Mouse (Mus musculus) cerebellum, adult 18-20 months (tissue): ENCODE measurements around the gene Entpd5.
A peak's percentile ranks its signal among the peaks of the same experiment; 100 is the strongest.
"Not testable (repeated sequence)": the region's sequence is repeated elsewhere in the genome, so short reads cannot be mapped to it uniquely, and the experiment has no call there.

Source experiments
- DNase-seq, 2 experiments: peaks; one replicate each; pipeline ENCODE4 v3.0.0; 2021

Entpd5 gene

GRCm38 (mm10) chr12:84398629-84399028 is 10.2 kb downstream of the Entpd5 start:
- no peak for DNase-seq

- no peak for DNase-seq
Observed at GRCm38 (mm10) chr12:84397685-84398084, 11.1 kb downstream of the Entpd5 start.

GRCm38 (mm10) chr12:84396947-84397679 is 11.7 kb downstream of the Entpd5 start:
- no peak for DNase-seq

GRCm38 (mm10) chr12:84393847-84394246 is 15.0 kb downstream of the Entpd5 start:
- no peak for DNase-seq

GRCm38 (mm10) chr12:84392681-84393080 is 16.1 kb downstream of the Entpd5 start:
- DNase-seq, result no peak

GRCm38 (mm10) chr12:84390336-84390735 is 18.5 kb downstream of the Entpd5 start:
- no peak for DNase-seq

- no peak for DNase-seq
Observed at GRCm38 (mm10) chr12:84388774-84389400, 19.9 kb downstream of the Entpd5 start.

- DNase-seq, result no peak
Observed at GRCm38 (mm10) chr12:84388097-84388496, 20.7 kb downstream of the Entpd5 start.

GRCm38 (mm10) chr12:84385408-84385807 is 23.4 kb downstream of the Entpd5 start:
- DNase-seq, result no peak

- peak in 1 of 2 experiments; percentile 12 for DNase-seq
Observed at GRCm38 (mm10) chr12:84384644-84385081, 24.2 kb downstream of the Entpd5 start.

GRCm38 (mm10) chr12:84382369-84382768 is 26.5 kb downstream of the Entpd5 start:
- DNase-seq, result no peak

GRCm38 (mm10) chr12:84373831-84374481 is 34.9 kb downstream of the Entpd5 start:
- DNase-seq, result no peak

GRCm38 (mm10) chr12:84371647-84372046 is 37.2 kb downstream of the Entpd5 start:
- DNase-seq, result no peak

- DNase-seq, result no peak
Observed at GRCm38 (mm10) chr12:84366971-84367370, 41.9 kb downstream of the Entpd5 start.

- no peak for DNase-seq
Observed at GRCm38 (mm10) chr12:84365137-84365536, 43.7 kb downstream of the Entpd5 start.

GRCm38 (mm10) chr12:84364291-84364690 is 44.5 kb downstream of the Entpd5 start:
- no peak for DNase-seq

GRCm38 (mm10) chr12:84362872-84363271 is 46.0 kb downstream of the Entpd5 start:
- no peak for DNase-seq

- DNase-seq, result peak; percentile 92 to 99
Observed at GRCm38 (mm10) chr12:84361555-84362489, 47.0 kb downstream of the Entpd5 start, which contains the start of the genes Coq6 and Fam161b. Gene Coq6 (plus strand): TSS chr12:84361657. Gene Fam161b (minus strand): TSS chr12:84361833.

GRCm38 (mm10) chr12:84358699-84359098 is 50.1 kb downstream of the Entpd5 start:
- DNase-seq, result not testable (repeated sequence)

- DNase-seq, result peak in 1 of 2 experiments; percentile 22
Observed at GRCm38 (mm10) chr12:84347192-84347591, 61.6 kb downstream of the Entpd5 start.

- DNase-seq, result no peak
Observed at GRCm38 (mm10) chr12:84336963-84337625, 71.7 kb downstream of the Entpd5 start.

- DNase-seq, result no peak
Observed at GRCm38 (mm10) chr12:84327111-84327512, 81.7 kb downstream of the Entpd5 start.
